ENCODE assay signal across 39 mouse cellular contexts in genomic region chr10:96185601-96186000, GRCm38 (mm10). TPM values are rescaled to one million over a fixed set of nuclear protein-coding genes. Genes with fewer than 3 reads are reported as not detected.
A peak's percentile ranks its signal among the peaks of the same experiment; 100 is the strongest.
DNase-seq lines count a peak whose midpoint lies in the region; ATAC-seq and TF ChIP-seq lines count a peak whose summit lies in the region.
"Had no signal": no experiment of that assay in that cellular context is flagged by ENCODE, and none has a peak within 500 bp of the region (broad histone marks: within the 10 kb centered on the region; RNA-seq: fewer than 3 reads in every experiment).

No protein-coding gene starts in this region.

- WGBS in liver, adult 2 months = 66% methylated on average over 3 of the region's 3 CpGs
- WGBS in liver, embryonic 12.5 days (ENCODE audit: insufficient replicate concordance) = 54% methylated on average over 3 of the region's 3 CpGs
- WGBS in spleen, adult 2 months = 60% methylated on average over 3 of the region's 3 CpGs
- 10% methylated on average over 3 of the region's 3 CpGs for WGBS in macrophage (ENCODE audit: missing documents)
- 69% methylated on average over 3 of the region's 3 CpGs for WGBS in small intestine, adult 2 months

- TF ChIP-seq POLR2A in liver, adult 2 months (IDR thresholded peaks at IDR 0.05; ENCODE audit: extremely low read depth, insufficient read depth, low read length) = no peak
- TF ChIP-seq POLR2A in spleen, adult 2 months (IDR thresholded peaks at IDR 0.05; ENCODE audit: low read depth, low read length) = no peak
- TF ChIP-seq POLR2A in small intestine, adult 2 months (IDR thresholded peaks at IDR 0.05; ENCODE audit: low read depth, low read length) = no peak

- DNase-seq in liver, adult 2 months (ENCODE audit: extremely low read depth, low read depth, low spot score) = peak; percentile 23
- DNase-seq in spleen, adult 2 months (ENCODE audit: low read depth in 1 of 2, low spot score in 2 of 2) = no peak
- no peak for DNase-seq in spleen, postnatal 14 days (ENCODE audit: low spot score in 2 of 2)
- DNase-seq in thymus, postnatal 25 days = no peak
- no peak for DNase-seq in yolk sac, embryonic 10.5 days (ENCODE audit: low spot score)
- DNase-seq: adrenal gland, postnatal 10 days; B cell, adult 2 months; cerebellum, adult 11-12 months; cerebellum, postnatal 10 days; gastrocnemius, postnatal 25 days; heart, adult 2 months; kidney, adult 18-20 months; layer of hippocampus, postnatal 36 days; lung, postnatal 4 days; thymus, postnatal 14 days had no signal

- peaks cover 10% of the 10 kb centered on the region for H3K4me1 ChIP-seq in liver, adult 2 months (ENCODE audit: control insufficient read depth, insufficient read depth, low read length)
- H3K4me1 ChIP-seq in liver, embryonic 12.5 days = peaks cover 28% of the 10 kb centered on the region
- peaks cover 7% of the 10 kb centered on the region; the same call in 1 of the 2 replicates for H3K4me1 ChIP-seq in spleen, adult 2 months (ENCODE audit: control insufficient read depth, insufficient read depth, insufficient read length)
- peaks cover 12% of the 10 kb centered on the region; the same call in 1 of the 2 replicates for H3K4me1 ChIP-seq in small intestine, adult 2 months (ENCODE audit: control insufficient read depth, insufficient read depth, insufficient read length, low read length)
- H3K4me1 ChIP-seq: forebrain, embryonic 15.5 days; limb, embryonic 10.5 days; limb, embryonic 15.5 days; neural tube, embryonic 12.5 days had no signal

- TF ChIP-seq CTCF in liver, adult 2 months (IDR thresholded peaks at IDR 0.05; ENCODE audit: low read depth, low read length) = no peak
- no peak for TF ChIP-seq CTCF in spleen, adult 2 months (IDR thresholded peaks at IDR 0.05; ENCODE audit: extremely low read depth, insufficient read depth, insufficient read length, insufficient replicate concordance)
- no peak for TF ChIP-seq CTCF in small intestine, adult 2 months (IDR thresholded peaks at IDR 0.05; ENCODE audit: extremely low read depth, insufficient read length, insufficient replicate concordance, low read depth, low read length)

- H3K27ac ChIP-seq in liver, adult 2 months (replicated peaks; ENCODE audit: insufficient read depth, low read depth, low read length) = no peak overlapping the region
- H3K27ac ChIP-seq in liver, embryonic 12.5 days = no peak overlapping the region
- peak overlapping the region; percentile 0; the same call in 1 of the 2 replicates for H3K27ac ChIP-seq in spleen, adult 2 months (ENCODE audit: insufficient read depth, low read length)
- peak overlapping the region; percentile 80 for H3K27ac ChIP-seq in macrophage
- peak overlapping the region; percentile 32; the same call in 1 of the 2 replicates for H3K27ac ChIP-seq in small intestine, adult 2 months (ENCODE audit: insufficient read depth, low read depth, low read length)
- H3K27ac ChIP-seq: embryonic facial prominence, embryonic 13.5 days; forebrain, embryonic 10.5 days; forebrain, embryonic 15.5 days; heart, adult 2 months; kidney, embryonic 15.5 days; limb, embryonic 10.5 days; limb, embryonic 15.5 days; midbrain, embryonic 10.5 days; neural tube, embryonic 12.5 days had no signal

- no peak overlapping the region for H3K4me3 ChIP-seq in liver, adult 2 months (ENCODE audit: insufficient read depth, low read depth, low read length)
- H3K4me3 ChIP-seq in liver, embryonic 12.5 days = no peak overlapping the region
- H3K4me3 ChIP-seq in spleen, adult 2 months (ENCODE audit: extremely low read depth, insufficient read depth, insufficient read length) = no peak overlapping the region
- no peak overlapping the region for H3K4me3 ChIP-seq in macrophage (ENCODE audit: inconsistent target)
- no peak overlapping the region for H3K4me3 ChIP-seq in small intestine, adult 2 months (ENCODE audit: low read depth, low read length)
- H3K4me3 ChIP-seq: embryonic facial prominence, embryonic 13.5 days; forebrain, embryonic 10.5 days; forebrain, embryonic 15.5 days; heart, adult 2 months; kidney, embryonic 15.5 days; limb, embryonic 10.5 days; limb, embryonic 15.5 days; midbrain, embryonic 10.5 days; myocyte; neural tube, embryonic 12.5 days had no signal

- H3K36me3 ChIP-seq in liver, adult 2 months (ENCODE audit: control insufficient read depth, insufficient read depth, low read length) = no peaks in the 10 kb centered on the region
- H3K36me3 ChIP-seq in liver, embryonic 12.5 days = no peaks in the 10 kb centered on the region
- H3K36me3 ChIP-seq in spleen, adult 2 months (ENCODE audit: control insufficient read depth, insufficient read depth, low read length) = no peaks in the 10 kb centered on the region
- H3K36me3 ChIP-seq in macrophage (ENCODE audit: inconsistent target) = no peaks in the 10 kb centered on the region
- H3K36me3 ChIP-seq in small intestine, adult 2 months (ENCODE audit: control insufficient read depth, insufficient read depth, low read length) = no peaks in the 10 kb centered on the region
- H3K36me3 ChIP-seq: embryonic facial prominence, embryonic 13.5 days; forebrain, embryonic 10.5 days; forebrain, embryonic 15.5 days; kidney, embryonic 15.5 days; limb, embryonic 10.5 days; limb, embryonic 15.5 days; midbrain, embryonic 10.5 days; neural tube, embryonic 12.5 days had no signal

- H3K79me2 ChIP-seq in liver, adult 2 months (ENCODE audit: control insufficient read depth, insufficient read depth, low read length) = no peaks in the 10 kb centered on the region
- no peaks in the 10 kb centered on the region for H3K79me2 ChIP-seq in macrophage (ENCODE audit: inconsistent target)

- H3K4me2 ChIP-seq in liver, embryonic 12.5 days = no peak overlapping the region
- H3K4me2 ChIP-seq: embryonic facial prominence, embryonic 13.5 days; forebrain, embryonic 15.5 days; kidney, embryonic 15.5 days; limb, embryonic 15.5 days; neural tube, embryonic 12.5 days had no signal

- no peak for ATAC-seq in liver, embryonic 12.5 days
- ATAC-seq: forebrain, embryonic 15.5 days; hindbrain, embryonic 16.5 days; midbrain, embryonic 16.5 days had no signal

- H3K9me3 ChIP-seq in liver, embryonic 12.5 days (replicated peaks) = no peaks in the 10 kb centered on the region
- H3K9me3 ChIP-seq: embryonic facial prominence, embryonic 13.5 days; forebrain, embryonic 15.5 days; kidney, embryonic 15.5 days; limb, embryonic 10.5 days; limb, embryonic 15.5 days; midbrain, embryonic 10.5 days; neural tube, embryonic 12.5 days had no signal

- no peaks in the 10 kb centered on the region for H3K27me3 ChIP-seq in liver, adult 2 months (ENCODE audit: control insufficient read depth, insufficient read depth, low read length)
- no peaks in the 10 kb centered on the region for H3K27me3 ChIP-seq in liver, embryonic 12.5 days (replicated peaks)
- no peaks in the 10 kb centered on the region for H3K27me3 ChIP-seq in spleen, adult 2 months (ENCODE audit: control insufficient read depth, insufficient read depth, low read length)
- no peaks in the 10 kb centered on the region for H3K27me3 ChIP-seq in small intestine, adult 2 months (ENCODE audit: control insufficient read depth, insufficient read depth, low read length)
- H3K27me3 ChIP-seq: embryonic facial prominence, embryonic 13.5 days; forebrain, embryonic 15.5 days; kidney, embryonic 15.5 days; limb, embryonic 15.5 days; neural tube, embryonic 12.5 days had no signal

- no peak overlapping the region for H3K9ac ChIP-seq in liver, adult 2 months (ENCODE audit: low read depth, low read length)
- H3K9ac ChIP-seq in liver, embryonic 12.5 days = no peak overlapping the region
- H3K9ac ChIP-seq: embryonic facial prominence, embryonic 13.5 days; forebrain, embryonic 15.5 days; kidney, embryonic 15.5 days; limb, embryonic 15.5 days; neural tube, embryonic 12.5 days had no signal

RNA-seq across cellular contexts. Expression of gene Gm5426, which starts 49.2 kb away (rescaled TPM):
- not detected in 2 replicates for total RNA-seq in liver, adult 2 months (2014; rRNA removed)
- polyA plus RNA-seq in liver, adult 2 months (2012; rRNA removed) = not detected in 2 replicates
- polyA plus RNA-seq in liver, embryonic 12.5 days (2016; fragmentation: Nextera tagmentation; extraction: Ambion mirVana) = not detected in 2 replicates
- not detected in 2 replicates for polyA plus RNA-seq in spleen, adult 2 months (2012; rRNA removed)
- not detected for total RNA-seq in macrophage (2018; cell fraction: chromatin; rRNA removed)
- not detected for total RNA-seq in macrophage (2018; cell fraction: cytosol; rRNA removed)
- total RNA-seq in macrophage (2018; cell fraction: nucleus; rRNA removed) = 1 to 10 TPM in 1 of 26 experiments, not detected in 25; 7.3 TPM
- polyA plus RNA-seq in macrophage (2018) = not detected in 3 replicates
- not detected in 2 replicates for polyA plus RNA-seq in small intestine, adult 2 months (2012; rRNA removed)
- total RNA-seq: adrenal gland, postnatal 10 days; common myeloid progenitor, adult 5-6 weeks; gastrocnemius, adult 18-20 months; gastrocnemius, postnatal 25 days; heart, adult 2 months; heart, postnatal 25 days; layer of hippocampus, postnatal 36 days had no signal
- polyA plus RNA-seq: embryonic facial prominence, embryonic 13.5 days; forebrain, embryonic 10.5 days; forebrain, embryonic 15.5 days; frontal cortex, adult 2 months; heart, adult 2 months; heart, embryonic 14.5 days; hindbrain, embryonic 11.5 days; hindbrain, embryonic 16.5 days; intestine, embryonic 14.5 days; kidney, embryonic 15.5 days; large intestine, adult 2 months; limb, embryonic 10.5 days; limb, embryonic 15.5 days; liver, embryonic 16.5 days; midbrain, embryonic 10.5 days; midbrain, embryonic 16.5 days; myocyte; neural tube, embryonic 12.5 days; stomach, embryonic 16.5 days had no signal

Comparison
In these comparisons a context has a peak if more than half of its experiments do, and no peak if none do; other contexts are left out.
1. H3K27ac ChIP-seq: peak in spleen, adult 2 months (single experiment), macrophage (single experiment) and small intestine, adult 2 months (single experiment); none in liver, adult 2 months (single experiment) and liver, embryonic 12.5 days (single experiment).